Mouse (Mus musculus) kidney, embryonic 16.5 days (tissue): ENCODE data around the gene Btbd11. TPM values are rescaled to one million over a fixed set of nuclear protein-coding genes. Genes with fewer than 3 reads are reported as not detected.

Experiments used
- ATAC-seq: fragments of 200-750 bp; cut with Nextera tagmentation; 2 replicates; pipeline ENCODE4 v1.8.0; 2017; ENCODE audit warnings: moderate TSS enrichment; ENCODE audit not compliant: low FRiP score, low TSS enrichment
- H3K27ac ChIP-seq: fragments of 300-500 bp; sonication (generic); 2 replicates; pipeline ENCODE4 v1.5.1; 2014; ENCODE audit warnings: low read length
- H3K27me3 ChIP-seq: fragments of 300-500 bp; sonication (generic); 2 replicates; pipeline ENCODE4 v1.6.1; 2014; ENCODE audit warnings: low read length, control low read depth, mixed read lengths; ENCODE audit not compliant: insufficient read depth
- H3K36me3 ChIP-seq: fragments of 300-500 bp; sonication (generic); 2 replicates; pipeline ENCODE4 v1.6.1; 2014; ENCODE audit warnings: low read length, control low read depth, mixed read lengths; ENCODE audit not compliant: insufficient read depth
- H3K4me1 ChIP-seq: fragments of 300-500 bp; sonication (generic); 2 replicates; pipeline ENCODE4 v1.6.1; 2014; ENCODE audit warnings: low read length, control low read depth, mixed read lengths; ENCODE audit not compliant: insufficient read depth
- H3K4me2 ChIP-seq: fragments of 300-500 bp; sonication (generic); replicated peaks from 2 replicates; pipeline ENCODE4 v1.6.1; 2014; ENCODE audit warnings: low read depth, low read length
- H3K4me3 ChIP-seq: fragments of 300-500 bp; sonication (generic); 2 replicates; pipeline ENCODE4 v1.5.1; 2014; ENCODE audit warnings: mild to moderate bottlenecking, low read length
- H3K9ac ChIP-seq: fragments of 300-500 bp; sonication (generic); replicated peaks from 2 replicates; pipeline ENCODE4 v1.6.1; 2014; ENCODE audit warnings: low read length
- H3K9me3 ChIP-seq: fragments of 300-500 bp; sonication (generic); 2 replicates; pipeline ENCODE4 v1.6.1; 2016; ENCODE audit warnings: low read length, control low read depth
- WGBS: fragments of 180-500 bp; shearing (Covaris S2); extraction: QIAGEN DNeasy Blood & Tissue Kit; methylation state at CpG from one replicate; pipeline ENCODE4 v1.1.7; 2014; 5-methylcytosine and 5-hydroxymethylcytosine counted together
- polyA plus RNA-seq: library from polyadenylated mRNA; unstranded; fragments of >200 nt; fragmentation: Nextera tagmentation; extraction: Ambion mirVana; gene quantifications from 2 replicates; pipeline ENCODE4 v1.2.1, GENCODE M21; 2015

The Btbd11 gene
- polyA plus RNA-seq, 1 experiment from 2014 or later = 10.7 TPM

DNA sequence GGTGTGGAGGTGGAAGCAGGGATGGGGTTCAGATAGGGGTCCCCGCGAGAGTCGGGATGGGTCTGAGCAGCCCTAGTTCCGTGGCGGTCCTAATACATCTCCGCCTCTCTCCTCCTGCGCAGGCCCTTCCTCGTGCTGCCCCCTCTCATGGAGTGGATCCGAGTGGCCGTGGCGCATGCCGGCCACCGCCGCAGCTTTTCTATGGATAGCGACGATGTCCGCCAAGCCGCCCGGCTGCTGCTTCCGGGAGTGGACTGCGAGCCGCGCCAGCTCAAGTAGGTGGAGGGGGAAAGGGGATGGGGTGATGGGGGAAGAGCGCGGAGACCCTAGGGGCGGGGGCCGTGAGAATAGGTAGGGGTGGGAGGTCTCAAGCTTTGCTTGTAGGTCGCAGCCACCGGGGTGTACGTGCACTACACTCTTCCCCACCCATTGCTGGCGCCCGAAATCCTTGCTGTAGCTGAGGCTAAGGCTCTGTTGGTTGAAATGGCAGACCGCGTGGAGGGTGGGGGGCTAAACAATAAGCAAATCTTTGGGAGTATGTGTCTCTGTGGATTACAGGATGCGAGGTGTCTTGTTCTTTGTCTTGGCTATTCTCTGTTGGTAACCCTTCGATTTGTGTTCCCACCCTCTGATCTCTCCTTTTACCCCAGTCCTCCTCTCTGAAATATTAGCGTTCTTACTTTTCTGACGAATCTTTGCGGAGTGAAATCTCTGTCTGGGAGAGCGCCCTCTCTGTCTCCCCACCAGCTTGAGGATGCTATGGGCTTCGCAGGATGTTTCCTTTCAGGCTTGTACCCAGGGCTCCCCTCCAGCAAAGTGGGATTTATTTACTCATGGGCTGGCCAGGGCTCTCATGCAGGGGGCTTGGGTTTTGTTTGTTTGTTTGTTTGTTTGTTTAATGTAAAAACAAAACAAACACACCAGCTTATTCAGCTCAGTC, 212.3 kb downstream of the Btbd11 start:
- 5% methylated on average over 30 of the region's 41 CpGs for WGBS
- Histone ChIP-seq H3K9ac (peak overlapping the region; percentile 42), H3K4me2 (peak overlapping the region; percentile 83), H3K4me1 (peaks cover 7% of the 10 kb centered on the region), H3K27me3 (0 out of 2 replicates have a peak, but pooled peaks cover 3% of the 10 kb centered on the region), H3K27ac (no peak overlapping the region), H3K36me3 (no peaks in the 10 kb centered on the region), H3K4me3 (peak overlapping the region; percentile 49), H3K9me3 (no peaks in the 10 kb centered on the region)
- ATAC-seq = peak; percentile 79

GRCm38 (mm10) chr10:85602546-85602945, 215.9 kb downstream of the Btbd11 start:
- Histone ChIP-seq H3K36me3 (no peaks in the 10 kb centered on the region), H3K9me3 (no peaks in the 10 kb centered on the region), H3K4me3 (no peak overlapping the region), H3K27me3 (0 out of 2 replicates have a peak, but pooled peaks cover 3% of the 10 kb centered on the region), H3K4me1 (peaks cover 11% of the 10 kb centered on the region), H3K27ac (no peak overlapping the region), H3K4me2 (no peak overlapping the region), H3K9ac (no peak overlapping the region)
- no peak for ATAC-seq
- WGBS = 86% methylated on average over 11 of the region's 11 CpGs

DNA sequence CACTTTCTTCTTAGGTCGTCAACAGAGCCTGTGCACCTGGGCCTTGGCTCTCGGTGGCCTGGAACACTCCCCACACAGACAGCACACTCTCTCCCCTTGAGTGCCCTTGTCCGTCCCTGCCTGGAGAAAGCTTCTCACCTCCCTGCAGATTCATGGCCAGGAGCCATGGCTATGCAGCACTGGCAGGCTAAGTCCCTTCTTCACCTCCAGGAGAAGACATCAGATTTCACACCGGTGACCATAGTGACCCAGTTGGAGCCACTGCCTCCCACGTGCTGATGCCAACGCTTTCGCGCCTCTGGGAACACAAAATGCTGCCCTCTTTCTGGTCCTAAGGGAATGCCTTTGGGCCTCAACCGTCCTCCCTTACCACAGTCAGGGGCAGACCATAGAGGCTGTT, 217.9 kb downstream of the Btbd11 start:
- no peaks in the 10 kb centered on the region for H3K9me3 ChIP-seq
- H3K4me2 ChIP-seq = no peak overlapping the region
- no peaks in the 10 kb centered on the region for H3K27me3 ChIP-seq
- ATAC-seq = 0 out of 2 replicates have a peak, but pooled peaks have one; percentile 23
- no peak overlapping the region for H3K9ac ChIP-seq
- H3K4me3 ChIP-seq = no peak overlapping the region
- no peak overlapping the region for H3K27ac ChIP-seq
- 36% methylated on average over 9 of the region's 9 CpGs for WGBS
- 0 out of 2 replicates have a peak, but pooled peaks cover 4% of the 10 kb centered on the region for H3K4me1 ChIP-seq
- no peaks in the 10 kb centered on the region for H3K36me3 ChIP-seq

DNA sequence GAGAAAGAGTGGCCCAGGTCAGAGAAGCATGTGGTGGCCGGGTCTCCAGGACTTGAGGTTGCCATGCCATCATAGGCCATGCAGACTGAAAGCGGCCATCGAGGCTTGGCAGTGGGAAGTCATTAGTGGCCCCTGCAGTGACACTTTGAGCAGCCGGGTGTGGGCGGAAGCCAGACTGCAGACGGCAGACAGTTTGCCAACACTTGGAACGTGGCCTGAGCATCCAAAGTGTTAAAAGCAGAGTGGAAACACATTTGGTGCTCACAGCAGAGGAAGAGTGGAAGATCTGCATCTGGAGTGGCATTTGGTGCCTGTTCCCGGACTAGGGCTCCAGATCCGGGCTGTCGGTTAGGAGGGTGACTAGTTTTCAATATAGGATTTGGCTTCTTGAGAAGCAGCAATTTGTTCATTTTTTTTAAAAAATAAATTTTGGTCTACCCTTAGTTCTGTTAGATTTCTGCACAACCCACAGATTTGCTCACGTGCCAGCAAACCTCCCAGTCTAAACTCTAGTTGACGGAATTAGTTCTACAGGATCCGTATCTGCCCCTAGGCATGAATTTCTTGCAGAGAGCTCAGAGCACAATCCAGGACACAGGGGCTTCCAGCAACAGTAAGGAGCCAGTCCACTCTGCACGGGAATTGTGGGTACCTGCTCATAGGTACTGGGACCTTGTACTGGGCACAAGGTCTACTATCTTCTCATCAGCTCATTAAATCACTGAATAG, 222.1 kb downstream of the Btbd11 start:
- ATAC-seq = no peak
- H3K27me3 ChIP-seq = no peaks in the 10 kb centered on the region
- H3K9me3 ChIP-seq = no peaks in the 10 kb centered on the region
- no peak overlapping the region for H3K4me2 ChIP-seq
- H3K4me3 ChIP-seq = no peak overlapping the region
- WGBS = 84% methylated on average over 14 of the region's 14 CpGs
- 0 out of 2 replicates have a peak, but pooled peaks cover 4% of the 10 kb centered on the region for H3K4me1 ChIP-seq
- no peak overlapping the region for H3K27ac ChIP-seq
- no peaks in the 10 kb centered on the region for H3K36me3 ChIP-seq
- H3K9ac ChIP-seq = no peak overlapping the region

GRCm38 (mm10) chr10:85617080-85617479, 230.5 kb downstream of the Btbd11 start:
- WGBS = 25% methylated on average over 8 of the region's 8 CpGs

DNA sequence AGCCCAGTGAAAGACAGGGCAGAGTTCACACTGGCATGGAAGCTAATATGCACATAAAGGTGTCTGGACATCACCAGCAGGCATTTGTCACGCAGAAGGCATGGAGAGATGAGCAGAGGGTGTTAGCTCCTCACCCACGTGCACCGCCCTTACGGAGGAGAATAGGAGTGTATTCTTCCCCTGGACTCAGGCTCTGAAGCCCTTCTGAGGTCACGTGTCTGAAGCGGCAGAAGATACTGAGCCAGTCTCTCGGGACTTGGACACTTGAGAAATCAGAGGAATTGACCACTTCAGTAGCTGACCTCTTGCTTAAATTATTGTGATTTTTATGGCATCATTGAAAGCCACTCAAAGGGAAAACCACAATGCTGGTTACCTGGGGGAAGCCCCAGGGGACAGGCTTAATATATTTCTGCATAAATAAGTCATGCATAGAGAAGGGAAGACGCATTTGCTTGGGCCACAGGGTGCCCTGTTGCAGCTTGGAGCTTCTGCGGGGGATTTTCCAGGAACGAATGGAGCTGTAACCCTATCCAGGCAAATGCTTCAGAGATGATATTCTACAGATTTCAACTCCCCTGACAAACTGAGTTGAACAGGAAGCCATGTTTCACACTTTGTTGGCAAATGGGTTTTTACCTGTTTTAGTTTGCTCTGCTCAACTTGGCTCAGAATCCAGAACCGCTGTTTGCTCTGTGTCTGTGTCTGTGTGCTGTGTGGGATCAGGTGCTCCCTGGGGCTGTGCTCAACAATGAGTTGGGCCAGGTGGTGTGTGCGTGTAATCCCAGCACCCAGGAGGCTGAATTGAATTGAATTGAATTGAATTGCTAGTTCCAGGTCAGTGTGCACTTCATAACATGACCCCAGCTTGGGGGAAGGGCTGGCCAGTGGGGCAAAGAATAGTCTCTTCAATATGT, 231.1 kb downstream of the Btbd11 start:
- Histone ChIP-seq H3K36me3 (no peaks in the 10 kb centered on the region), H3K27me3 (no peaks in the 10 kb centered on the region), H3K9me3 (no peaks in the 10 kb centered on the region), H3K27ac (no peak overlapping the region), H3K9ac (no peak overlapping the region), H3K4me2 (no peak overlapping the region), H3K4me1 (no peaks in the 10 kb centered on the region), H3K4me3 (no peak overlapping the region)
- peak; percentile 14; the same call in 1 of the 2 replicates for ATAC-seq
- WGBS = 29% methylated on average over 12 of the region's 12 CpGs

More at GRCm38 (mm10) chr10:85617080-85617479, 230.5 kb downstream of the Btbd11 start:
- H3K9ac ChIP-seq = no peak overlapping the region
- no peak overlapping the region for H3K4me3 ChIP-seq
- peak overlapping the region; percentile 54; the same call in 1 of the 2 replicates for H3K27ac ChIP-seq
- H3K4me1 ChIP-seq = no peaks in the 10 kb centered on the region
- no peaks in the 10 kb centered on the region for H3K9me3 ChIP-seq
- ATAC-seq = peak; percentile 84
- H3K27me3 ChIP-seq = no peaks in the 10 kb centered on the region
- H3K4me2 ChIP-seq = no peak overlapping the region
- H3K36me3 ChIP-seq = no peaks in the 10 kb centered on the region

DNA sequence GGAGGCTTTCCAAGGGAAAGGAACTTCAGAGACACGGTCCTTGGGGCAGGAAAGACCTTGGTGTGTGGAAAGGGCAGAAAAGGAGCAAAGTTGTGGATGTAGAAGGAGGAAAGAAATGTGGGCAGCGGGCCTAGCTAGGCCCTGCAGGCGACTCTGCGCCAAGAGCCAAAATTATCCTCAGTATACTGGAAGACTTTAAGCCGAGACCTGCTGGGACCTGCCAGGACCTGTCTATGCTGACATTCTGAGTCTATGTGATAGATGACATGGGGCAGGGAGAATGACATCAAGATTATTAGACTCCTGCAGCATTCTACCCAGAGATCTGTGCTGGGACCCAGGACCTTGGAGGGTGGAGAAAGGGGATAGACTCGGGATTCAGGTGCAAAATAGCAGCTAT, 234.5 kb downstream of the Btbd11 start:
- Histone ChIP-seq H3K9me3 (no peaks in the 10 kb centered on the region), H3K4me2 (no peak overlapping the region), H3K4me3 (no peak overlapping the region), H3K9ac (no peak overlapping the region), H3K4me1 (peaks cover 4% of the 10 kb centered on the region; the same call in 1 of the 2 replicates), H3K36me3 (no peaks in the 10 kb centered on the region), H3K27ac (no peak overlapping the region), H3K27me3 (no peaks in the 10 kb centered on the region)
- ATAC-seq = no peak
- WGBS = 88% methylated on average over 6 of the region's 6 CpGs

GRCm38 (mm10) chr10:85624504-85625169, 238.0 kb downstream of the Btbd11 start:
- peak overlapping the region; percentile 46 for H3K4me3 ChIP-seq
- H3K9me3 ChIP-seq = no peaks in the 10 kb centered on the region
- H3K36me3 ChIP-seq = no peaks in the 10 kb centered on the region
- WGBS = 5% methylated on average over 31 of the region's 31 CpGs
- no peak overlapping the region for H3K27ac ChIP-seq
- peak; percentile 83; the same call in 1 of the 2 replicates for ATAC-seq
- no peaks in the 10 kb centered on the region for H3K27me3 ChIP-seq
- H3K4me2 ChIP-seq = peak overlapping the region; percentile 73
- peak overlapping the region; percentile 49; the same call in 1 of the 2 replicates for H3K9ac ChIP-seq
- peaks cover 4% of the 10 kb centered on the region; the same call in 1 of the 2 replicates for H3K4me1 ChIP-seq
